Comparison of ENCODE assay signal across 8 mouse cellular contexts in the genomic region with DNA sequence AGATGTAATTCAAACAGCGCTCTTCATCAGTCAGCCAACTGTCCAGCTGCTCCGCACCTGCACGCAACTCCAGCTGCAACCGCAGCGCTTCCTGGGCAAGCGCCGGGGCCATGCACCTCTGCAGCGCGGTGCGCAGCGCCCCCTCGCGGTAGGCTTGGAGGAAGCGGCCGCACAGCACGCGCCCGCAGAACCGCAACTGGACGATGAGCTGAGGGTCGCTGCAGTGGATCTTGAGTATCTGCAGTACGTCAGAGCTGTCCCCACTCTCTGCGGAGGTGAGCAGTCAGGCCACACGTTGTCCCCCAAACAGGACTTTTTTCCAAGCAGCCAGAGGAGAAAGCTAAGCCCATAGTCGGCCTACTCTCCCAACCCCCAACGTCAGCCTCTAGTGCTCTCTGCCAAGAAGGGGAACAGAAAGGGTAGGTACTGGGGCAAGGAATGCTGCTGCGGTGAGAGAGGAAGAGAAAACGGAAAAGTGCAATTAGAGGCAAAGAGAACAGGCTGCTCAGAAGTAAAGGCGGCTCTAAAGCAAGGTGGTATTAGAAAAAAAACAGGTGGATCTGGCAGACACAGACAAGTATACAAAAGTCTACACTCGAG. TPM values are rescaled to one million over a fixed set of nuclear protein-coding genes. Genes with fewer than 3 reads are reported as not detected.
DNase-seq lines count a peak whose midpoint lies in the region; ATAC-seq and TF ChIP-seq lines count a peak whose summit lies in the region.

No protein-coding gene starts in this region.

- peak; percentile 73 for ATAC-seq in hindbrain, postnatal 0 days
- peak; percentile 24; the same call in 1 of the 2 replicates for ATAC-seq in limb, embryonic 13.5 days (ENCODE audit: low FRiP score, low read depth)
- peak; percentile 70 for ATAC-seq in midbrain, embryonic 12.5 days (ENCODE audit: low FRiP score, low read depth)

- H3K36me3 ChIP-seq in hindbrain, postnatal 0 days (ENCODE audit: insufficient read depth, low read length): no peaks in the 10 kb centered on the region
- no peaks in the 10 kb centered on the region for H3K36me3 ChIP-seq in limb, embryonic 13.5 days
- H3K36me3 ChIP-seq in midbrain, embryonic 12.5 days: no peaks in the 10 kb centered on the region

- DNase-seq in adrenal gland, adult (ENCODE audit: inconsistent age in 2 of 2, low spot score in 1 of 2): peak; percentile 77 to 92
- no peak for DNase-seq in adrenal gland, adult 8-10 months
- DNase-seq in cerebellum, postnatal 25 days: peak; percentile 81 to 86
- peak; percentile 63 to 70 for DNase-seq in frontal cortex, postnatal 36 days (ENCODE audit: low spot score in 2 of 2)
- peak; percentile 88 for DNase-seq in hindbrain, postnatal 0 days (ENCODE audit: low spot score)
- DNase-seq in spleen, adult 12 weeks (ENCODE audit: low spot score): peak; percentile 65

- H3K9ac ChIP-seq in hindbrain, postnatal 0 days (replicated peaks; ENCODE audit: low read length): 0 out of 2 replicates have a peak overlapping the region, but pooled peaks have one; percentile 3
- H3K9ac ChIP-seq in limb, embryonic 13.5 days: peak overlapping the region; percentile 55
- no peak overlapping the region; the same call in 1 of the 2 replicates for H3K9ac ChIP-seq in midbrain, embryonic 12.5 days (replicated peaks)

- peak overlapping the region; percentile 35 for H3K4me3 ChIP-seq in hindbrain, postnatal 0 days (ENCODE audit: low read length)
- H3K4me3 ChIP-seq in limb, embryonic 13.5 days: peak overlapping the region; percentile 44
- H3K4me3 ChIP-seq in midbrain, embryonic 12.5 days: peak overlapping the region; percentile 42

- H3K4me2 ChIP-seq in hindbrain, postnatal 0 days (ENCODE audit: low read depth, low read length): peak overlapping the region; percentile 63
- H3K4me2 ChIP-seq in limb, embryonic 13.5 days (replicated peaks): peak overlapping the region; percentile 73
- H3K4me2 ChIP-seq in midbrain, embryonic 12.5 days (replicated peaks): peak overlapping the region; percentile 80

- H3K27ac ChIP-seq in hindbrain, postnatal 0 days: no peak overlapping the region
- no peak overlapping the region for H3K27ac ChIP-seq in limb, embryonic 13.5 days
- H3K27ac ChIP-seq in midbrain, embryonic 12.5 days (replicated peaks): no peak overlapping the region

- H3K4me1 ChIP-seq in hindbrain, postnatal 0 days (ENCODE audit: insufficient read depth, low read length): peaks cover 10% of the 10 kb centered on the region
- peaks cover 27% of the 10 kb centered on the region for H3K4me1 ChIP-seq in limb, embryonic 13.5 days
- peaks cover 31% of the 10 kb centered on the region for H3K4me1 ChIP-seq in midbrain, embryonic 12.5 days

- peak; percentile 92 for TF ChIP-seq CTCF in hindbrain, postnatal 0 days (IDR thresholded peaks at IDR 0.05; ENCODE audit: low read depth)

- WGBS in hindbrain, postnatal 0 days: 3% methylated on average over 30 of the region's 30 CpGs
- 4% methylated on average over 30 of the region's 30 CpGs for WGBS in limb, embryonic 13.5 days
- 3% methylated on average over 30 of the region's 30 CpGs for WGBS in midbrain, embryonic 12.5 days

- H3K9me3 ChIP-seq in hindbrain, postnatal 0 days (ENCODE audit: low read length): no peaks in the 10 kb centered on the region
- H3K9me3 ChIP-seq in limb, embryonic 13.5 days: peaks cover 5% of the 10 kb centered on the region; the same call in 1 of the 2 replicates
- H3K9me3 ChIP-seq in midbrain, embryonic 12.5 days: no peaks in the 10 kb centered on the region

- peaks cover 16% of the 10 kb centered on the region for H3K27me3 ChIP-seq in hindbrain, postnatal 0 days (ENCODE audit: insufficient read depth, low read length)
- peaks cover 82% of the 10 kb centered on the region for H3K27me3 ChIP-seq in limb, embryonic 13.5 days
- peaks cover 96% of the 10 kb centered on the region for H3K27me3 ChIP-seq in midbrain, embryonic 12.5 days

RNA-seq across cellular contexts. Expression of gene Tradd, which starts 4.6 kb away (rescaled TPM):
- total RNA-seq in adrenal gland, adult 8-10 months (2022): 10 to 100 TPM; 15.5 to 20.0 (median 19.2) TPM
- total RNA-seq in hindbrain, postnatal 0 days (2014; rRNA removed): 11.5 and 15.6 TPM in 2 replicates
- 14.6 and 14.9 TPM in 2 replicates for polyA plus RNA-seq in hindbrain, postnatal 0 days (2015; fragmentation: Nextera tagmentation; extraction: Ambion mirVana)
- polyA plus RNA-seq in limb, embryonic 13.5 days (2015; fragmentation: Nextera tagmentation; extraction: Ambion mirVana): 20.1 and 23.2 TPM in 2 replicates
- polyA plus RNA-seq in midbrain, embryonic 12.5 days (2016; fragmentation: Nextera tagmentation; extraction: Ambion mirVana): 11.0 and 14.6 TPM in 2 replicates

RNA-seq across cellular contexts. Expression of gene Fbxl8, which starts 4.6 kb away (rescaled TPM):
- total RNA-seq in adrenal gland, adult 8-10 months (2022): 1 to 10 TPM; 3.9 to 5.4 (median 4.5) TPM
- total RNA-seq in hindbrain, postnatal 0 days (2014; rRNA removed): 0.50 and 3.1 TPM in 2 replicates
- polyA plus RNA-seq in hindbrain, postnatal 0 days (2015; fragmentation: Nextera tagmentation; extraction: Ambion mirVana): 1.2 and 1.3 TPM in 2 replicates
- 2.6 and 2.8 TPM in 2 replicates for polyA plus RNA-seq in limb, embryonic 13.5 days (2015; fragmentation: Nextera tagmentation; extraction: Ambion mirVana)
- polyA plus RNA-seq in midbrain, embryonic 12.5 days (2016; fragmentation: Nextera tagmentation; extraction: Ambion mirVana): 0.77 and 0.87 TPM in 2 replicates

RNA-seq across cellular contexts. Expression of gene B3gnt9, which starts 4.9 kb away (rescaled TPM):
- 1 to 10 TPM; 3.5 to 5.9 (median 4.6) TPM for total RNA-seq in adrenal gland, adult 8-10 months (2022)
- 17.4 and 18.8 TPM in 2 replicates for total RNA-seq in hindbrain, postnatal 0 days (2014; rRNA removed)
- polyA plus RNA-seq in hindbrain, postnatal 0 days (2015; fragmentation: Nextera tagmentation; extraction: Ambion mirVana): 10.4 and 10.7 TPM in 2 replicates
- polyA plus RNA-seq in limb, embryonic 13.5 days (2015; fragmentation: Nextera tagmentation; extraction: Ambion mirVana): 24.7 and 25.4 TPM in 2 replicates
- 7.6 and 9.8 TPM in 2 replicates for polyA plus RNA-seq in midbrain, embryonic 12.5 days (2016; fragmentation: Nextera tagmentation; extraction: Ambion mirVana)

RNA-seq across cellular contexts. Expression of gene Hsf4, which starts 9.8 kb away (rescaled TPM):
- total RNA-seq in adrenal gland, adult 8-10 months (2022): 1 to 10 TPM; 2.1 to 4.8 (median 3.3) TPM
- 0.63 TPM in 1 of 2 replicates, not detected in the other for total RNA-seq in hindbrain, postnatal 0 days (2014; rRNA removed)
- polyA plus RNA-seq in hindbrain, postnatal 0 days (2015; fragmentation: Nextera tagmentation; extraction: Ambion mirVana): 1.4 and 1.5 TPM in 2 replicates
- 0.11 and 0.19 TPM in 2 replicates for polyA plus RNA-seq in limb, embryonic 13.5 days (2015; fragmentation: Nextera tagmentation; extraction: Ambion mirVana)
- polyA plus RNA-seq in midbrain, embryonic 12.5 days (2016; fragmentation: Nextera tagmentation; extraction: Ambion mirVana): 0.14 TPM in 1 of 2 replicates, not detected in the other

RNA-seq across cellular contexts. Expression of gene Nol3, which starts 16.1 kb away (rescaled TPM):
- total RNA-seq in adrenal gland, adult 8-10 months (2022): 10 to 100 TPM in 1 of 4 experiments, 1 to 10 TPM in 3; 5.5 to 11.7 (median 6.5) TPM
- total RNA-seq in hindbrain, postnatal 0 days (2014; rRNA removed): 2.1 and 2.6 TPM in 2 replicates
- 6.6 and 6.9 TPM in 2 replicates for polyA plus RNA-seq in hindbrain, postnatal 0 days (2015; fragmentation: Nextera tagmentation; extraction: Ambion mirVana)
- 2.7 and 3.1 TPM in 2 replicates for polyA plus RNA-seq in limb, embryonic 13.5 days (2015; fragmentation: Nextera tagmentation; extraction: Ambion mirVana)
- 3.3 and 3.9 TPM in 2 replicates for polyA plus RNA-seq in midbrain, embryonic 12.5 days (2016; fragmentation: Nextera tagmentation; extraction: Ambion mirVana)
